Mouse (Mus musculus): ENCODE results near the gene Zranb1.

Zranb1 gene

GRCm38 (mm10) chr7:133035901-133036300, 105.0 kb downstream of the Zranb1 start:
- no peak for DNase-seq (ENCODE audit: low read depth, low spot score)
